Mouse (Mus musculus) liver, embryonic 14.5 days (tissue): ENCODE measurements around the gene Slc46a3.

Source experiments
- CTCF ChIP-seq: IDR thresholded peaks from 2 replicates; pipeline ENCODE4 v1.5.1; 2016; ENCODE audit warnings: antibody characterized with exemption, low read depth, control low read depth
- EP300 ChIP-seq: IDR thresholded peaks from 2 replicates; pipeline ENCODE4 v1.6.1; 2016; ENCODE audit warnings: antibody characterized with exemption, low read depth

DNA sequence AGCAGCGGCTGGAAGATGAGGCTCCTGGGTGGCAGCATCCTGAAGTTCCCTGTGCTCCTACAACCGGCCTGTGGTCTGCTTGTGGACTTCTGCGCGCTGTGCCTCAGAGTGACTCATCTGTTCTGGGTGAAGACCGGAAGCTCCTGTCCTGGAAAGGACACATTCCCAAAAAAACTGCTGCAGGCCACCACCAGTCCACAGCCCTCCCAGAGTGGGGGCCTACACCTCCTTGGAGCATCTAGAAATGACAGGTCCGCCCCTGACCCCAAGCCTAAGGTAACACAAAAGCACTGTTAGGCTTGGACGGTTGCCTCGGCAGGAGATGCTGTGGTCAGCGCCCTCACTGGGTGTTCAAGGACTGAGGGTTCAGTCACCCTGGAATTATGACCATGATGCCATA is 8.6 kb upstream of the Slc46a3 start:
- TF ChIP-seq CTCF (no peak), EP300 (no peak)
